Mouse (Mus musculus) urinary bladder, postnatal 36 days (tissue): ENCODE measurements around the gene Dbh.

Experiments used
- DNase-seq, 2 experiments: peaks; one replicate each; pipeline ENCODE4 v3.0.0; 2022; ENCODE audit warnings: low spot score in 2 of 2, mixed read lengths in 1 of 2

Gene Dbh

GRCm38 (mm10) chr2:27163851-27164250, 1.2 kb upstream of the Dbh start:
- DNase-seq = no peak

- DNase-seq = no peak
These were observed 1.0 kb downstream of the Dbh start for GRCm38 (mm10) chr2:27166074-27166473.

- DNase-seq = no peak
These were observed 2.0 kb downstream of the Dbh start for GRCm38 (mm10) chr2:27166999-27167398.

- no peak for DNase-seq
These were observed 9.2 kb downstream of the Dbh start for GRCm38 (mm10) chr2:27174242-27174641.

- DNase-seq = no peak
These were observed 10.7 kb downstream of the Dbh start for GRCm38 (mm10) chr2:27175696-27176267.

DNA sequence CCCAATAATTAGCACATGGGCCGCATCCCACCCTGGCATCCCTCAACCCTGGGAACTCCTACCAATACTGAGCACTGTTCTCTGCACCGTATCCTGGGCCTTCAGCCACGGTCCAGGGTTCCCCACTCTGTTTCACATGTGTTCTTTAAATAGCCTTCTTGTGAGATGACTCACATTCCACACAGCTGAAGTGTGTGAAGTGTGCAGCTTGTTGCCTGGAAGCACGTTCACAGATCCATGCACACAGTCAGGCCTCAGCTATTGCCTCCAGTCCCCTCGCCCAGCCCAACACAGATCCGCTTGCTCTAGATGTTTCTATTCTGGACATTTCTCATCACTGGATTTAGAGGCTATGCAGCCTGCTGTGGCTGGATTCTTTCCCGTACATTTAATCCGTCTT, 14.1 kb downstream of the Dbh start:
- no peak for DNase-seq

DNA sequence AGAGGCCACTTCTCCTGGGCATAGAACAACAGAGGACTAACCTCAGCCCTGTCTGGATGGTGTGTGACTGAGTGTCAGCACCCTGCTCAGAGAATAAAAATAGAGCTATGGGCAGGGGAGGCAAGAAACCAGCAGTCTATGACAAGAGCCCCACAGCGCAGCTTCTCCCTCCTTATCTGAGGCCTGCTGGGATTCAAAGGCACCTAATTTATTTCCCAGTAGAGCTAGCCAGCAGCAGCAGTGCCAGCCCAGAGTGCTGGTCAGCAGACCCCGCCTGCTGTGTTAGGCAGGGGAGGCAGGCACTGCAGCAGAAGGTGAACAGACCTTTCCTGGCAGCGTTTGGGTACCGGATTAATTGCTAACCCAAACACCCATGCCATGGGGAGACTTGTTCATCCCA, 16.9 kb downstream of the Dbh start:
- no peak for DNase-seq

DNA sequence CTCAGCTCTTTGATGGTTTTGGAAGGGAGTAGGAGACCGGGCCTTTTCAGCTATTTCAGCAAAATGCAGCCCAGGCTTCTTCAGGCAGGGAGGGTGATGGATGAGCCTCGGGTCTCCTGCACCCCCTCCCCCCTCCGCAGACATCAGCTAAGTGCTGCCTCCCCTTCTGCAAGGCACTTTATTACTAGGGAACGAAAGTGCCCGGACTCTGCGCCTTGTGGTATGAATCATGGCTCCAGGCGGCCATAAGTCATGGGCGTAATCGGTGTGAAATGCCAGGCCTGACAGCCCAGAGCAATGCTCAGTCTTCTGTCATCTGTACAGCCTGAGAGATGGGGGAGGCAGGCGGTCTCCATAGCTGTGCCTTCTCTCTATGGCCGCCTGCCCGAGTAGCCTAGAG, 18.7 kb downstream of the Dbh start:
- DNase-seq = peak in 1 of 2 experiments; percentile 15

GRCm38 (mm10) chr2:27187531-27187930, 22.5 kb downstream of the Dbh start:
- no peak for DNase-seq

DNA sequence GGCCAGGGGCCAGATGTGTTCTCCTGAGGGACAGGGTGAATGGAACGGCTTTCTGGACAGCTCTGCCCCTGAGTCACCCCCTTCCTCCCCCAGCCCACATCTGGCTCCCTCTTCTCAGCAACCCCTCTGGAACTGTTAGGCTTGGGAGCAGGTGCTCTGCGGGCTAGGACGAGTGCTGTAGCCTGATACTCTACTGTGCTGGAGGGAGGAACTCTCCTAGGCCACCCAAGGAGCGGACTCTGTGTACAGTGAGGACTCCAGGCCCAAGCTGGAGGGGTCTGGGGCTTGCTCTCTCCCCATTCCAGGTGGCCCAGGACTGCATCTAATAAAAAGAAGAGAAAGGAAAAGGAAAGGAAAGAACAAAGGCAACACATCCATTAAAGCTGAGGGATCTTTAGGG, 25.0 kb downstream of the Dbh start:
- DNase-seq = no peak

- DNase-seq = no peak
These were observed 33.7 kb downstream of the Dbh start for GRCm38 (mm10) chr2:27198551-27199246.

DNA sequence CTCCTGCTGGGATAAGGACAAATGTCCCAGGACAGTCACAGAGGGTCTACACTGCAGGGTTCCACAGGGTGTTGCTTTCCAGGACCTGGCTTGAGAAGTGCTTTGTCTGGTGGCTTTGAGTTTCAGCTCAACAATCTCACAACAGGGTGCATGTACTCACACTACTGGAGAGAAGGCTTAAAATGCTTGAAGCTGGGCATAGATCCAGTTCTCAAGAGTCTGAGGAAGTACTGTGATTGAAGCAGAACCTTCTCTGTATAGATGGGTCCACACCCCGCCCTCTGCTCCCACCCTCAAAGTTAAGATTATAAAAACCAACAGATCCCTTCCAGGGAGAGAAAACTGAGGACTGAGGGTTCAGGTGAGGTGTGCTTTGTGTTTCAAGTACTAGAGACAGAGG, 35.6 kb downstream of the Dbh start:
- no peak for DNase-seq

GRCm38 (mm10) chr2:27205666-27206065, 40.6 kb downstream of the Dbh start:
- DNase-seq = no peak

DNA sequence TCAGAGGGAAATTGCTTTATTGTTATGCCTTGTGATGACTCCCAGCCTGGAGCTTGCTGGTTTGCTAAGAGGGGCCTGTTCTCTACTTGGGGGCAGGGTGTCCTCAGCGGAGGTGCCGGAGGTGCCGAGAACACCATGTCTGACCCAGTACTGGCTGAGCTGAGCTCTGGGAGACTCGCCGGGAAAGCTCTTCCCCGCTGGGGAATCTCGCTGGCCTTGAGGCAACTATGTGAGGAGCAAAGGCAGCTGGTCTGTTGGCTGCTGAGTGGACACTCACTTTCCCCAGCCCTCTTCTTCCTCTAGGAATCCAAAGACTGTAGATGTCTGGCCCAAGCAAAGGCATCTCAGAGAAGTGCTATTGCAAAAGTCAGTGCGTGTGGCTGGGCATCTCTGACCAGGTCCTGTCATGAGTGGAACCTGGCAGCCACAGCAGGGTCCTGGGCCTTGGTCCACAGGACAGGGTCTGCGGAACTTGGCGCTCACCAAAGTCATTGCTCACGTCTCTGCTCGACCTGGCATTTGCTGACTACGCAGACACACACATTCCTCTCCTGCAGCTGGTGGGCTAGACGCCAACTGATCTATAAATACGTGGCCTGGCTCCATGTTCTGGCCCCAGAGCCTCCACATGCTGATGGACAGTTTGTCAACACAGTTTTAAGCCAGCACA, 41.2 kb downstream of the Dbh start:
- DNase-seq = peak; percentile 30 to 71

GRCm38 (mm10) chr2:27207126-27207525, 42.1 kb downstream of the Dbh start:
- peak in 1 of 2 experiments; percentile 63 for DNase-seq

DNA sequence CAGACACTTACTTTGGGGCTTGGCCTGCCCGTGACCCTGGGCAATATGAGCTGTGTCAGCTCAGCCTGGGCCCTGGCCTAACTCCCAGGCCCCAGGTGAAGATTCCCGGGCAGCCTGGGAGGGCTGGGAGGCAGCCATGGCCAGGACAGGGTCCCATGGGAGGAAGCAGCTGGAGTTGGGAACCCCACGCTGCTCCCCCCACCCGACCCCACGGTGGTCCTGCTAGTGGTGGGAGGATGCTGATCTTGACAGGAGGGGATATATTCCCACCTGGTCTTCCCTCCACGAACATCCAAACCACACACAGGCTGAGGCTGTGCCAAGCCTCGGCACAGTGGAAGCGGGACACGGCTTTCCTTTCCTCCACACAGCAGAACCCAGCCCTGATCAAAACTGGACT, 44.3 kb downstream of the Dbh start:
- DNase-seq = no peak

DNA sequence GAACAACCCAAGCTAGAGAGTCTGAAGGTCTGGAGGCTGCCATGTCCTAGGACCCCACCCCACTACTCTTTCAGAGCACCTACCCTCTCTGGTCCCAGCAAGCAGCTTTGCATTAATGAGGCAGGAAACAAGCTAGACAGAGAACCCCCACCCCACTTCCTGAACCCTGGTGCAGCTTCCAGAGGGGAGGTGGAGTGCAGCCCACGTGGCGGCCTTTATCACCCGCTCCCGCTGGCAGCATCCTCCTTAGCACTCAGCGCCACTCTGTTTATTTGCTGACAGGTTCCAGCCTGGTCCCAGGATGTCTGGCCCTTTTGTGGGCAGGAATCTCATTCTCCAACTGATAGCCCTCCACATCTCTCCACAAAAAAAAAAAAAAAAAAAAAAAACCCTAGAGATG, 44.8 kb downstream of the Dbh start:
- no peak for DNase-seq

DNA sequence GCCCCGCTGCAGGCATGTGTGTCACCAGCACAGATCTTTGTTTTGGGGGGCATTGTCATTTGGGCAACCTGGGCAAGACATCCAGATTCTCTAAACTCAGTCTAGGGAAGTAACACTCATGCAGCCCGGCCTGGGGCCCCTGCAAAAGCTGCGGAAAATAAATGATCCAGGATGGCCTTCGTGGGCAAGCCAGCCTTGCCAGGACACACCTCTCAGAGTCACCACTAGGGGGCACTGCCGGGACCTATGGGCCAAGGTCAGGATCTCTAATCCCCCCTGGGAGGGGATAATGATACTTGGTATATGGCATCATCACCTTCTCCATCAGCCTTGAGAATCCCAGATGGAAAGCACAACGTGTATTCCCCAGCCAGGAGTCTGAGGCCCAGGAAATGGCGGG, 45.2 kb downstream of the Dbh start:
- no peak for DNase-seq

DNA sequence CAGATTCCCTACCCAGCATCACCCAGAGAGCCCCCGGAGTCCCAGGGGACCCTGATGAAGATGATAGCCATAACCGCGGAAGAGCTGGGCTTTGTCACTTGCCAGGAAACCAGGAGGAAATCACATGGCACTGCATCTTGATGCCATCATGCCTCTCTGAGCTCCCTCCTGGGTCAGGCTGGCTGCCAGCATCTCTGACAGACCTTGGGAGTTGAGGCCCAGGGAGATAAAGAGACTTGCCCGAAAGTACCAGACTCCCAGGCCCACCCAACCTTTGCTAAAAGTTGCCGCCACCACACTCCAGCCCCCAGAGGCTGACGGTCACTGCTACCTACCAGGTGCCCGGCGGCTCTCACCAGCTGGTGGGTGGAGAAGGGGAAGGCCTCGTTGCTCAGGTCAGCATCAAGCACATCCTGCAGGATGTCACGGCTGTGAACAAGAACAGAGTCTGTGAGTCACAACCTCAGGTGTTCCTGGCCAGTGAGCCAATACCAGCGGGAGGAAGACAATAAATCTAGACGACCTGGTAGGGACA, 45.7 kb downstream of the Dbh start:
- no peak for DNase-seq

DNA sequence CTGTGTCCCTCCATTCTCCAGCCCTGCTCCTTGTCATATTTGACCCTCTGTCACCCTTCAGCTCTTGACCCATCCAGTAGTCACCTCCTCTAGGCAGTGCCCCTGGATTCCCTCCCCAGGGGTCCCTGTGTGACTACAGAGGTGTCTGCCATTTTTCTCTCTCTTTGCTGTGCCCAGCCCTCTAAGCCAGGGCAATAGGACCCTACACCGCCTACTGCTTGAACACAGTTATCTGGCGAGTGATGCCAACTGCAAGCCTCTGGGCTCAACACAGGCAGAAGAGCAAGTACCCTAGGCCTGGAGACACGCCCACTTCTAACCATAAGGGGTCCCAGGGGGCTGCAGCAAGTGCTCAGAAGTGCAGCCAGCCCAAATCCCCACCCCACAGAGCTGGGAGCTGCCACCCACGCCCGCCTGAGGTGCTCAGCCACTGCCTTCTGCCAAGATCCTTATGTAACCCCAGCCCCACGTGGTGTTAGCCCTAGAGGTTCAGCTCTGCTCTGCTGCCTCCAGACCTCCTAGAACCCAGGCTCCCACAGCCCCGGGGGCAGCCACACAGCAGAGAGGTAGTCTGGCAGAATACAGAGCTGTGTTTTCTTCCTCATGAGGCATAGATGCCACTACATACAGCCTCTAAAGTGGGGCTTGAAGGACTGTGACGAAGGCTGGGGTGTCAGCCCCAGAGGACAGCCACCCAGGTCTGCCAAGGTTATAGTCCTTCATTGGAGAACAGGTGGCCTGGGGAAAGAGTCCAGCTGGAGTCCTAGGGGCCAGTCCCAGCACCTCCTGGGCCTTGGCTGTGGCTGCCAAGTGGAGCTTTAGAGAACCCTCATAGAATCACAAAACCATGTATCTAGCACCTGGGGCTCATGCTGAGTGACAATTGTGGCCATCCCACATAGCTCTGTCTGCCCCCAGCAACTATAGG, 47.2 kb downstream of the Dbh start:
- peak in 1 of 2 experiments; percentile 60 for DNase-seq

- no peak for DNase-seq
These were observed 50.5 kb downstream of the Dbh start for GRCm38 (mm10) chr2:27215537-27215936.

DNA sequence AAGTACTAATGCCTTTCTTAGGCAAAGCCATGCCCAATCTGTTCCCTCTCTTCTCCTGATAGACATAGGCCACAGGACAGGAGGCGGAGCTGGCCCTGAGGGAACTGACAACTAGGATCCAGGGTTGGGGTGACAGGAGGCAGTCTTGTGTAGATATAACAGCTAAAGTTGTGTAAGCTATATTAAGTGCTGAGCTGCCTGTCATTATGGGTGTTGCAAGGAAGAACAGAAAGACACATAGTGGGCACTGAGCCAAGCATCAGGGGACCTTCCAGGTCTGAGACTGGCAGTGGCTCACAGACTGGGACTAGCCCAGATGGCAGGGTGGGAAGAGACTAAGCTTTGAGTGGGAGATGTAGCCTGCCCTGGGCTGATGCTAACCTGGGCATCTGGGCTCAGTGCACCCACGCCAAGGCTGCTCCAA, 53.1 kb downstream of the Dbh start:
- DNase-seq = no peak
